Mouse (Mus musculus) erythroblast, adult 5-6 weeks (primary cell): ENCODE data around the gene Gpr183. TPM values are rescaled to one million over a fixed set of nuclear protein-coding genes. Genes with fewer than 3 reads are reported as not detected.

Source experiments
- ATAC-seq: replicated peaks from 2 replicates; pipeline ENCODE4 v1.8.0; 2016; ENCODE audit warnings: moderate number of reproducible peaks, mild to moderate bottlenecking, moderate TSS enrichment, inconsistent platforms; ENCODE audit not compliant: poor library complexity, low FRiP score, severe bottlenecking
- total RNA-seq, 2 experiments: library from RNA; stranded (forward) in 1 of 2; stranded (reverse) in 1 of 2; fragments of 150-400 nt in 1 of 2; fragments of 200-764, 138-1000 nt in 1 of 2; gene quantifications; 2 replicates each; pipeline versions ENCODE4 v1.2.3 to v1.2.4; 2015 to 2017; ENCODE audit warnings: low replicate concordance in 2 of 2

Gpr183 gene
- total RNA-seq, 2 experiments from 2014 or later = 0.19 to 2.3 TPM

DNA sequence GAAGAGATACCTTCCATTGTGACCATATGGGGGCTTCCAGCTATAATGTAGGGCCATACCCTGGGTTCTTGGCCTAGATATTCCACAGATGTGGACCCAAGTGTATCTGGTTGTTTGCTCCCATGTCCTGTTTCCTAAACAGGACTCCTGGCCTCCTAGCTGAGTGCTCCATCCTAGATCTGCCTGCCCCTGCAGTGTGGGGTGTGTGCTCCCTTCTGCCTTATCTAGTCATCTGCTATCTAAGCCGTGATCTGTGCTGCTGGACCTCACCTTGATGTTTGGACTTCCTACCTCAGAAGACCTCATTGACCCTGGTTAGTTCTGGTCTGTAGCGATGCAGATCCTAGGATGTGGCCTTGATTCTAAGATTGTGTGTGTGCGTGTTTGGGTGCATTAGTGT is 24.9 kb upstream of the Gpr183 start:
- ATAC-seq = no peak

DNA sequence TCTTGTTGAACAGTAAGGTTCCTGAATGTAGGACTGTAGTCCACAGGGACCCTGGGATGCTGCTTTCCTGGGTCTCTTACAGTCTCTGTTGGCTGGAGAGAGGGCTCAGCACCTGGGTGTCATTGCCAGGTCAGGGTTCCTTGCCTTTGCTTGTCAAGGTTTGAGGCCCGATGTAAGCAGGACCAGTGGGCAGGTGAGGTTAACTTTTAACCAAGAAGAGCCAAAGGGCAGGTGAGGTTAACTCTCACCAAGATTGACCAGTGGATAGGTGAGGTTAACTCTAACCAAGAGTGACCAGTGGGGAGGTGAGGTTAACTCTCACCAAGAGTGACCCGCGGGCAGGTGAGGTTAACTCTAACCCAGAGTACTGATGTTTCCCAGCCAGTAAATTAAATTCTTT is 24.3 kb upstream of the Gpr183 start:
- ATAC-seq = no peak

DNA sequence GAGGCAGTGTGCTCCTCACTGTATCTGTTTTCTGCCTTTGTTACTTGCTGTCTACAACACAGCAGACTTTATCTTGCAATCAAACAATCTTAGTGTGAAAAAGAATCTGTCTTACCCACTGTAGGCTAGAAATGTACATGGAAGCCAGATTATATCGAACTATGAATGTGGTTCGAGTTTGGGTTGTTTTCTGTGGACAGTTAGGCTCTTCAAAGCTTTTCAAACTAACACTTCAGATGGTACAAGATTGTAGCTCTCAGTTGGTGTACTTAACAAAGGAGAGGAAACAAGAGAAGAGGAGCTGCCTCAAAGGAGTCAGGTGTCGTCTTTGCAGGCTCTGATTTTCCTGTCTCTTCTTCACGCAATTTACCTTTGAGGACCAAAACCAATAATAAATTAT is 22.7 kb upstream of the Gpr183 start:
- ATAC-seq = no peak

DNA sequence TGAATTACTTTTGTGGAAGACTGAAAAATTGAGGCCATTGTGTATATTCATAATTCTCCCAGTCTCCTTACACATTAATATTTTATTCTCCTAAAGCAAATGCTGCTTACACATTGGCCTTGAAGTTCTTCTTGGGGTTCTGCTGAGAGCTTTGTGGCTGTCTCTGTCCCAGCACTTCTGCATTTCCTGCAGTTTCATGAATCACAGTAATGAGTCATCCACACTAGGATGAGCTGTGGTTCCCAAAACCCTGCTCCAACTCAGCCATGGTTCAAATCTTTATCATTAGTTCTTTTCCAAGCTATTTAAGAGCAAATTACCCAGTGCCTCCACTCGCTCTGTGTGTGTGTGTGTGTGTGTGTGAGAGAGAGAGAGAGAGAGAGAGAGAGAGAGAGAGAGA is 22.3 kb upstream of the Gpr183 start:
- ATAC-seq = no peak

DNA sequence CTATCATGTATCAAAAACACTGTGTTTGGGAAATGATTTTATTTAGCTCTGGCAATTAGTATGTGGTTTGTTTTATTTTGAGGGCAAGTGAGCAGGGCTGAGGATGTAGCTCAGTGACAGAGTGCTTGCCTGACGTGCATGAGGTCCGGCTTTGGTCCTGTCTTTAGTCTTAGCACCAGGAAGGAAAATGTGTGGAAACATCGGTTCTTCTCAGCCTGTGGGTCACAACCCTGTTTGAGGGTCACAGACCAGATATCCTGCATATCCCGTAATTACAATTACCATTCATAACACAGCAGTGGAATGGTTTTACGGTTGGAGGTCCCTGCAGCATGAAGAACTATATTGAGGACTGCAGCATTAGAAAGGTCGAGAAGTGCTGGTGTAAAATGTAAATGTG is 21.0 kb upstream of the Gpr183 start:
- no peak for ATAC-seq

DNA sequence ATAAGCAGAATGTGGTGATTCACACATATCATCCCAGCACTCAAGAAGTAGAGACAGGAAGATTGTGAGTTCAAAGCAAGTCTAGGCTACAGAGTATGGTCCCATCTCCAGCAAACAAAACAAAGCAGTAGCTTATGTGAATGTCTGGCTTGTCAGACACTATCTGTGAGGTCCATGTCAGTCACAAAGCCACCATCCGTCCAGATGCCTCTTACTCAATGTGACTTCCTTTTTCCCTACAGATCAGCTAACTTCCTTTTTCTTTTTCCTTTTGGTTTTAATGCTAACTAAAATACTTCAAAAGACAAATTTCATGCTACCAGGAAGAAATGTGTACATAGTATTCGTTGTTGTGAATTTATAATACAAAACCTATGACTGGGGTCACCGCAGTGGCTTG is 20.5 kb upstream of the Gpr183 start:
- no peak for ATAC-seq

DNA sequence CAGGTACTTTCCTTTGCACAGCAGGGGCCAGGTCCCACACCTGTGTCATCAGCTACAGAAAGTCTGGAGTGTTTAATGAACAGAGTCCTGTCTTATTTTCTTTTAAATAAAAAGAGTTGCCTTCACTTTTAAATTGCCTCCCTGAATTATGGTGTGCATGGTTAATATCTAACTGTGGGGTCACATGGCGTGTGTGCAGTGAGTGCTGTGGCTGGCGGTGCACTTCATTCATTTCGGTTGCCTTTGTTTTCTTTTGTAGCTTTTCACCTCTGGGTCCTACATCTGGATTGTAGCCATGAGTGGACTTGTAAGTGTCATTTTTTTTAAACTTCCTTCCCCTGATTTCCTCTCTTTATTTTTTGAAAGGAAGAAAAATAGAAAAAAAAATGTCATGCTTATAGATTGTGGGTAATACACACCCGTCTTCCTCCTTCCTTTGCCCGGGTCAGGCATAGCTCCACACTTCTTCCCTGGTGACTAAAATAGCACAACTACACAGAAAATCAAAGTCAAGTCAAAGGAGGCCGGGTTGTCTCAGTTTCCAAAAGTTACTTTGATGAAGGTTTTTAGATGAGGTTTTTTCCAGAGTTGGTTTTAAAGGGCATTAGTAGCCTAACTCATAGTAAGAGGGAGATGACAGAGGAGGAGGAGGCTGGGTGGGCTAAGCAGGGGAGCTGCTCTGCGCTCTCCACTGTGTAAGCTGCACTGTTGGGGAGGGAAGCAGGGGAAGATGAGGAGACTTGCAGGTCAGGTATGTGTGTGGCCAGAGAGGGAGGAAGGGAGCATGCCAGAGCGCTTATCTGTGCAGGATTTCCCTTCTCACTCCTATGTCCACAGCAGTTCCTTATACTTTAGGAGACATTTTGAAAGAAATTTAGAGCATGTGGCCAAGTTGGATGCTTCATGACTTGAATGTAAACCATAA is 18.3 kb upstream of the Gpr183 start:
- ATAC-seq = no peak

DNA sequence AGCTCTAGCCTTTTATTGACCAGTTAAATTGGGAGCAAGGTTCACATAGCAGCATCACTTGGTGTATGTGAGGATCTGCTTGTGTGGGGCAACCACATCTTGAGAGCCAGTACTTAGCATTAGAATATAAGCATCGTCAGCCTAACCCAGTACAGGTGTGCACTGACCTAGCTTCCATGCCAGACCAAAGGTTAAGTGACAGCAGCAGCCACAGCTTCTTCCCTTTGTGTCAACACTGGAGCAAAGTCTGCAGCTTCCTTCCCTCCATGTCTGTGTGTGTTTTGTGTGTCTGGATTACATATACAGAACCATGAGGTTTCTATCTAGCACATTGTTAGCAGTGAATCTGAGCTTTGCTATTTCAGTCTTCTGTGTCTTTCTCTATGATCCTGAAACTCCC is 16.5 kb upstream of the Gpr183 start:
- no peak for ATAC-seq

DNA sequence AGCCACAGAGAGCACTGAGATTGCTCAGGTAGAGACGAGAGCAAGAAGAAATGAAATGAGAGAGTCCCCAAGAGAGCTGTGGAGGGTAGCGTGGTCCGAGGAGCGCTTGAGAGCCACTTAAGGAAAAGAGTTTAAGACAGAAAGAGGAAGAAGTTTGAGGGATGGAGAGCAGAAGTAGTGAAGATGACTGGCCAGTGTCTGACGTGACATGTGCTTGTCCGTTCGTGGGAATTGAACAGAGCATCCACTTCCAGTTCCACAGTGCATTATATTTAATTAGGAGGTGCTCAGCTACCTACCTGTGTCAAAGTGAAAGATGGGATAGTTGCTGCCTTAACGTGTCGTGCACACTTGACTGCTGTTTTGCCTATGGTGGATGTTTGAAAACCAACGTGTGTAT is 8.1 kb upstream of the Gpr183 start:
- ATAC-seq = no peak

DNA sequence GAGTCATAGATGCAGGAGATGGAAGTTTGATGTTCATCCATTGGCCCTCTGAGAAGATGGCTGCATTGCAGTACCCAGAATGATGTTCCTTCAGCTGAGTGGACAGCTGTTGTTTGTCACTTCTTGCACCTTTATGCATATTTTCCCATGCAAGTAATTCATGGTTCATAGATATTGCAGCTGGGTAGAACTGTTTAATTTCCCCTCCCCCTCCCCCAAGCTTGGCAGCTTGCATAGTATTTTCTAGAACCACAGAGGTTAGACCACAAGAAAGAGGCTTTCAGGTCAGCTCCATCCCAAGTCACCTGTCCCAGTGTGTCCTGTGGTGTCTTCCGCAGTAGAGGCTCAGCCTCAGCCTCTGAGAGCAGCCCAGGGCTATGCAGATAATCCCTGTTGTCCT is 5.4 kb upstream of the Gpr183 start:
- no peak for ATAC-seq

DNA sequence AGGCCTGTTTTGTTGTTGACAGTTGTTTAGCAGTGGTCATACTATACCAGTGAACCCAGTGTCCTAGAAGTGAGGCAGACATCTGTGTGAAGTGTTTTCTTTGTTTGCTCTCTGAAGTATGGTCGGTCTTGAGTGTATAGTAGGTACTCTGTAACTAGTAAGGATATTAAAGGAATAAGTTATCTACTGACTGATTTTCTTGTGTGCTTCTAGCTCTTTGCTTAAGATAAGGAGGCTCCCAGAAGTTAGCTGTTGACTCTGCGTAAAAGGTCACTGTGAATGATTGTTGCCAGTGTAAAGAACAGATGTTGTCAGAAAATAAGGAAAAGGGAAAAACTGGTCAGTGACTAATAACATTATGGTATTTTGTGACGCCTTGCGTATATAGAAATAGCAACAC is 2.1 kb upstream of the Gpr183 start:
- ATAC-seq = no peak

DNA sequence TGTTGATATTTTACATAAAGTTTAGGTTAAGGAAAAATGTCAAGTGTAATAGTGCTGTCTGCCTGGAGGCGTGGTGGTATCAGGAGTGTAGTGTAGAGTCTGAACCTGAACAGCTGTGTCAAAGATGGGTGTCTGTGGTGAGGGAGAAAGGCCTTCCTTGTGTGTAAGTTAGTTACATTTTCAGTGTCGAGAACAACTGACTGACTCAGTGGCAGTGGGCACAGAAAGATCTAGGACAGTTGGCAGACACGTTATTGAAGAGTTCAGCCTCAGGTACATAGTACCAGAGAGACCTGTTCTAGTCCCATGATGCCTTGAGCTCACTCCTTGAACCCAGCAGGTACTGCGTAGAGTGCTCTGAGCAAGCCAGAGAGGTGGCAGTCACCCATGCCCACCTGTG is 466 bp upstream of the Gpr183 start:
- ATAC-seq = no peak

DNA sequence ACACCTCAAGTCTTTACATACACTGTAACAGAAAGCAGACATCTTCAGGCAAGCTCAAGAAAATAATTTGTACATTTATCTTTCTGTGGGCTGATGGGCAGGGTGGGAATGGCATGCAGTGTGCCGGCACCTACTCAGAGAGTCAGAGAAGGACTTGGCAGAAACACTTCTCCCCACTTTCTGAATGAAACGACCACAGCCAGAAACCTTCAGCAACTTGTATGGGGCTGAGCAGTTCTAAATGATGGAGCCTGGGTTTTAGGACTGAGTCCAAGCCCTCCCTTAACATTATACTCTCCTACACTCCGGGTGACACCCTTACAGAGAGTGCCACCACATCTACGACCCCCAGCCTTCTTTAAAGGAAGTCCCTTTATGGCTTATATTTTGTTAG is 1.1 kb downstream of the Gpr183 start:
- ATAC-seq = no peak

DNA sequence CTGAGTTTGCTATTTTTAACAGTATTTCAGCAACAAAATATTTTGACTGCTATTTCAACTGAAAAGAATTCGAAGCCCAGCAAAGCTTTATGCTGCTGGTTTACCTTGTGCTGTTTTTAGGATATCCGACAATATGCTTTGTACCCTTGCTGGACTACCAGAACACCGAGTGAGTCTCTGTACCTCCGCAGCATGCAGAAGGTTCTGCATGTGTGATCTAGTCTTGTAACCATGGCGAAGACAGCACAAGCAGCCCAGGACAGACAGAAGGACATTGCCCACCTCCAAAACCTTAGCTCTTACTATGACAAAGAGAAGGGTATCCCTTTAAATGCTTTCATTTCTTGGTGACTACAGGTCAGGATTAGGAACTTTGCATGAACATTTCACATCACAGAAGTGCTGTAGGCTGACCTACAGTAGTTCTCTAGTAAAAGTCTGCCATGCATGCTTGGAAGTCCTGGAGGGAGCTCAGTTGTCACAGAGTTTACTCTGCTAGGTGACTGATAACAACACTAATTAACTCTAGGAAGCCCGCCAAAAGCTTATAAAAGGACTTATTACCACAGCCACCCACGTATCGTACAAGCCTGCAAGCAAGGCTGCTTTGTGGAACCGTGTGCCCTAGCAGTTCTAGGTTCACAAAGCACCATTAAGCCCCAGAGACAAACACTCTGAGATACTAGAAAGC is 1.6 kb downstream of the Gpr183 start:
- ATAC-seq = no peak; the same call in 1 of the 2 replicates

DNA sequence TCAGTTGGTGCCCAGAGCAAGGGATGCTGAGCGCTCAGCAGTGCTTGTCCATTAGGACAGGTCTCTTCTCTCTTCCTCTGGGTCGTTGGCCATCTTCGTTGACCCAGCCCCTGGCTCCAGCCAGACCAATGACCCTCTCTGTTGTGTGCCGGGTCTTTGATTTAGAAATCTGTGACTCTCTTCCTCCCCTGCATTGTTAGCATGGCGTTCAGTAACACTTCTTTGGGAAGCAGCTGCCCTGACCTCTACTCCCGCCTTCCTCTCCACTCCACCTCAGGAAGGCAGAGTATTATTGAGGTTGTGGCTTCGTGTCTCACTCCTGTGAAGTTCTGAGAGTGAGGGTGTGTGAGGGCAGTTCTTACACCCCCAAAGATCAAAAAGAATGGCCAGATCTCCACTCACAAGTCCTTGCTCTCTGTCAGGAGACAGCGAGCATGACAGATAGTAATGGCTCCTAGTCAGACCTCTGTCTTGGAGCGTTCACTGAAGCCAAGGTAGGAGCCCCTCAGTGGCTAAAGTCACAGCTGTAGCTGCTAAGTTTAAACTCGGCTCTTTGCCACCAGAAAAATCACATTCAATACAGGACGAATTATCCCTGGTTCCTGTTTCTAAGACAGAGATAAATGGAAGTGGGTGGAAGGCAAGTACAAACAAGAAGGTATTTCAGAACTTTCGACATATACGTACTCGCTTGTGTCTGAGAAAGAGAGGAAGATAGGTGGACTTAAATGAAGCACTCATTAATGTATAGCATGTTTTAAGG is 2.7 kb downstream of the Gpr183 start:
- ATAC-seq = no peak

DNA sequence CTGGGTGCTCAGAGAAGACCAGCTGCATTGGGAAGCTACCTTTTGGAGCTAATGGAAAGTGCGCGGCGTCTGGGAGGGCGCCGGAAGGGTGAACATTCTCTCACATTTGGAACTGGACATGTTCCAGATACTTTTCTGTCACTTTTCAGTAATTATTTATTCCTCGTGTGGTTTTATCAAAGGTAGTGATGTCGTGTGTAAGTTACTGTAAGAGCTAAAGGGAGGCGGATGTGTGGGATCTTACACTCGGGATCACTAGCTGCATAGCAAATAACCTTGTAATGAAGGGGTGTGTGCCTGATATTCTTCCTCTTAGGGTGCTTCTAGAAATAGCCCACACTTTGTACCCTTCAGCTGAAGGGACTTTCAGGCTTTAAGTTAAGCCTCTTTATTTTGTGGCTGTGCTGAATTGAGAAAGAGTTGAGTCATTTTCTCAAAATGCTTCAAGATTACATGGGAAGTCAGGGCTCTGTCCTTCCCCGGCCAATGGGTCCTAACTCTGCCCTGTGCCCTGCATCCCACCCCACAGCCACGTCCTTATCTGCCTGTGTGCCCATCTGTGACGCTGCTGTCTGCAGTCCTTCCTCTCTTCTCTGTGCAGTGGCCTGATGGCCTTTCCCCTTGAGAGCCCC is 3.4 kb downstream of the Gpr183 start:
- ATAC-seq = no peak

DNA sequence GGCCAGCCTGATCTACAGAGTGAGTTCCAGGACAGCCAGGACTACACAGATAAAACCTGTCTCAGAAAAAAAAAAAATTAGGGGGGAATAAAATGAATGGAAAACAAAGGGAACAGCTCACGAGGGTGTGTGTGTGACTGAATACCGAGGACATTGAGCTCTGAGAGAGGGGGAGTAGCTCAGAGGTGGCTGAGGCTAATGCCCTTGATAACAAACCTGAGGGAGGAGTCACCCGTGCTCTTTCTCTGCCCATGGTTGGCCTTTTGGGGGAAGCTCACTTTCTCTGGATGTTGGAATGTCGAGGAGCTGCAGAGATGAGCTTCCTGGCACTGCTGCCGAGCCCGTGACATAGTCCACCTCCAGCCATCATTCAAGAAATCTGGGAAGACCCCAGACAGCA is 4.0 kb downstream of the Gpr183 start:
- no peak for ATAC-seq

DNA sequence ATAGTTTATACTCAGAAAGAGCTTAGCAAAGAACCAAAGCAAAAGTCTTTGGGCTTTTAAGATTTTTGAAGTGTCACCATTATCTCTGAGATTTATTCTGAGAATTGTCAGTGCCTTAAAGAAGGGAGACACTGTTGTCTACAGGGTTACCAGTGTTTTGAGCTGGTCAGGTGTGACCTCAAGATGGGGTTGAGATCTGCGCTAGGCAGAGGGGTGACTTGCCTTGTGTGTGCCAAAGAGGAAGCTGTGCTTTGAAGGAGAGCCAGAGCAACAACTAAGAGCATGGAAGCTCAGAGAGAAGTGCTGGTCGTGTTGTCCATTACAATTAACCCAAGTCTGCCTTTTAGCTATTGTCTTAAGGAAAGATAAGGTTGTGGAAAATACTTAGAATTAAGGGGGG is 4.5 kb downstream of the Gpr183 start:
- no peak for ATAC-seq

DNA sequence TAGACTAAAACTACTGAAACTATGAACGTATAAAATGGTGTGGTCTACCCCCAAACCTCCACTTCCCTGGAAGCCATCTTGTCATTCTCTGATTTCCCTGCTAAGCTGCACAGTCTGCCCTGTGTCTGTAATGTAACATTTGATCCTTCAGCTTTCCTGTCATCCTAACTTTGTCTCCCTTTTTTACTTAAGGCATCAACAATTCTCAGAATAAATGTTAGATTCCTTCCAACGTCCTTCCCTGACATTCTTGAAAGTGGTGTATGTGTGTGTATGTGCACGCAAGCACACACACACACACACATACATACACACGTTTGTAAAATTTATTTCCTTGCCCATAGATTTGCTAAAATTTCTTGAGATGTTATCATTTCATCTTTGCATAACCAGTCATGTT is 5.0 kb downstream of the Gpr183 start:
- no peak for ATAC-seq

DNA sequence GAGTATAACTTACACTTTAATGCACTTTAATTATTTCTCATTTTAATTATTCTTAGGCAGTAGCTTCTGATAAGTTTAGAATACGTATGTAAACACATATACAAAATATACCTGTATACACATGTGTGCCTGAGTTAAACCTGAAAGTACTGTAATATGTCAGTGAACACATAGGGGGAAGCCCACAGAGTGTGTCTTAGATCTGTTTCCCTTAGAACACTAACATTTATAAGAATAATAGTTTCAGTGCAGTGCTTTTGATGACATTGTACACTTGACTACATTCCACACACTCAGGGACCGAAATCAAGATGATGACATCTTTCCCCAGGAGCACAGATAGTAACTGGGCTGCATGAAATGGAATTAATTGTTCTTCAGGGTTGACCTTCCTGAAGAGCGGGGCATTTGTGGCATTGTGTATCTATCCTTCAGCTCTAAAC is 5.4 kb downstream of the Gpr183 start:
- no peak for ATAC-seq
